Mouse (Mus musculus): Measurements from ENCODE around the gene Crispld2. TPM values are rescaled to one million over a fixed set of nuclear protein-coding genes. Genes with fewer than 3 reads are reported as not detected.

The Crispld2 gene
- polyA plus RNA-seq (2015; fragmentation: Nextera tagmentation; extraction: Ambion mirVana): 6.7 and 7.8 TPM in 2 replicates

- Histone ChIP-seq H3K27ac (no peak within 1 kb of the TSS), H3K36me3 (no peaks in the 10 kb centered on the region), H3K4me2 (peak within 1 kb of the TSS; percentile 57), H3K9me3 (no peaks in the 10 kb centered on the region), H3K27me3 (peaks cover 33% of the 10 kb centered on the region), H3K4me1 (peaks cover 31% of the 10 kb centered on the region), H3K4me3 (peak within 1 kb of the TSS; percentile 34), H3K9ac (no peak within 1 kb of the TSS)
- ATAC-seq (ENCODE audit: insufficient number of reproducible peaks, low FRiP score, low TSS enrichment, low read depth): peak; percentile 81
- under 1% methylated on average over 25 of the region's 25 CpGs for WGBS
These were observed at the start of gene Crispld2 for GRCm38 (mm10) chr8:119992249-119992648. Gene Crispld2 (plus strand): TSS chr8:119992438.

DNA sequence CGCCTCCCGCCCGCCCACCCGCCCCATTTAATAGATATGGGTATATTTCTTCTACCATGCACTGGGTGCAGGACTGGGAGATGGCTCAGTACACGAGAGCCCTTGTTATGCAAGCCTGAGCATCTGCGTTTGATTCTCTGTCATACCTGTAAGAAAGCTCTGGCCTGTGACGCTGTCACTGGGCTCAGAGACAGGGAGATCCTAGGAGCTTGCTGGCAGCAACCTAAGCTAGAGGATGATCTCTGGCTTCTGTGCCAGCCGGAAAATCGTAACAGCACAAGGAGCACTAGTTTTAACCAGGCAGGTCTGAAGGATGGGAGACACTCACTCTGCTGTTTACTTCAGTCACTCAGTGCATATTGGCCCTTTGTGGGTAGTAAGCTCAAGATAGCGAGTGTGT lies 48.6 kb upstream of the Crispld2 start:
- 79% methylated on average over 10 of the region's 10 CpGs for WGBS
- no peak for ATAC-seq (ENCODE audit: insufficient number of reproducible peaks, low FRiP score, low TSS enrichment, low read depth)
- H3K36me3 ChIP-seq: peaks cover 74% of the 10 kb centered on the region
- H3K4me2 ChIP-seq: no peak overlapping the region
- H3K9ac ChIP-seq: no peak overlapping the region
- H3K4me3 ChIP-seq: no peak overlapping the region
- no peaks in the 10 kb centered on the region for H3K9me3 ChIP-seq
- no peak overlapping the region for H3K27ac ChIP-seq
- H3K27me3 ChIP-seq: no peaks in the 10 kb centered on the region
- H3K4me1 ChIP-seq: no peaks in the 10 kb centered on the region

DNA sequence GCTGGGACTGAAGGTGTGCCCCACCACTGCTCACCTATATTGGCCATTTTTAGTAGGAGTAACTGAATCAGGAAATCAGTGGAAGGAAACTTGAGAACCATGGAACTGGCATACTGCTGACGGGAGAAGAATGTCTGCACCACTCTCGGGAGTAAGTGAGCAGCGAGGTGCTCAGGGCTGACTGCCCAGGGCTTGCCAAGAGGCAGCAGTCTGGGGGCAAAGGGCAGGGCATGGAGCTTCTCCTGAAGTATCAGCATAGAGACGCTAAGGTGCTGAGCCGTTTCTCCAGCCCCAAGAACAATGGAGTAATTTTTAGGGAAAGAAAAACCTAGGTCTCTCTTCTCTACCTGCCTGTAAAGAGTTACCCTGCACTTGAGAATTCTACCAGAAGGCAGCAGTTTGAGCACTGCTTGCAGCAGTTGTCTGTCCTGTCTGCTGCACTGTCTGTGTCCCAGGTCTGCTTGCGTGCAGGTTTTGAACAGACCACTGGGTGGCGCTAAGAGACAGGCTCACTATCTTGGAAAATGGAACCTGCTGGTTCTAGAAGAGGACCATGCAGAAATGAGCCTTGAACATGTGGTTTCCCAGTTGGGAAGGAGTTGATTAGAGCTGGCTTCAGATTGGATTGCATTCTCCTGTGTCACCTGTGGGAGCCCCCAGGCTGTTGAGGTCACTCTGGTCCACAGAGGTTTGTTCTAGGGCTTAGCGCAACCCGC lies 48.0 kb upstream of the Crispld2 start:
- peak; percentile 44 for ATAC-seq (ENCODE audit: insufficient number of reproducible peaks, low FRiP score, low TSS enrichment, low read depth)

GRCm38 (mm10) chr8:119946326-119946865 lies 45.8 kb upstream of the Crispld2 start:
- Histone ChIP-seq H3K36me3 (peaks cover 81% of the 10 kb centered on the region), H3K9ac (no peak overlapping the region), H3K9me3 (no peaks in the 10 kb centered on the region), H3K27me3 (no peaks in the 10 kb centered on the region), H3K4me2 (no peak overlapping the region), H3K4me3 (no peak overlapping the region), H3K4me1 (0 out of 2 replicates have a peak, but pooled peaks cover 3% of the 10 kb centered on the region), H3K27ac (no peak overlapping the region)
- ATAC-seq (ENCODE audit: insufficient number of reproducible peaks, low FRiP score, low TSS enrichment, low read depth): no peak
- WGBS: 77% methylated on average over 8 of the region's 8 CpGs

More for the DNA sequence above, 48.0 kb upstream of the Crispld2 start:
- H3K9me3 ChIP-seq: no peaks in the 10 kb centered on the region
- no peak overlapping the region for H3K27ac ChIP-seq
- H3K36me3 ChIP-seq: peaks cover 76% of the 10 kb centered on the region
- H3K4me1 ChIP-seq: 0 out of 2 replicates have a peak, but pooled peaks cover 3% of the 10 kb centered on the region
- 61% methylated on average over 9 of the region's 9 CpGs for WGBS
- H3K4me3 ChIP-seq: no peak overlapping the region
- H3K27me3 ChIP-seq: no peaks in the 10 kb centered on the region
- H3K9ac ChIP-seq: no peak overlapping the region
- H3K4me2 ChIP-seq: no peak overlapping the region

DNA sequence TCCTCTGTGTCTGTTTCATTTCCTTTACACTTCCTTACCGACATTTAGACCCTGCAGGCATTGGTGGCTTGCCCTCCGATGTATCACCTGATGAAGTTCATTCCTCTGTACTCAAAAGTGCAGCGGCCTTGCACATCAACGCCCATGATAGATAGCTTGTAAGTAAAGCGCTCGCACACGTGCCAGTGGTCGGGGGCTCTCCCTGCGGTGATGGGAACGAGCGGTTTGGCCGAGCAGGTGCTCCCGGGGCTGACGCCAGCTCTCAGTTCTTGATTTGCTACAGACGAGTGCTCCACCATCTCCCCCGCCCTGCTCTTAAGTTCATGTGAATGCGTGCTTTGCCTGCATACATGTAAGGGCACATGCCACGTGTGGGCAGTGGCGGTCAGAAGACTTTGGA lies 44.6 kb upstream of the Crispld2 start:
- no peak overlapping the region for H3K27ac ChIP-seq
- H3K9ac ChIP-seq: no peak overlapping the region
- 81% methylated on average over 19 of the region's 19 CpGs for WGBS
- H3K9me3 ChIP-seq: no peaks in the 10 kb centered on the region
- H3K36me3 ChIP-seq: peaks cover 81% of the 10 kb centered on the region
- no peak overlapping the region for H3K4me2 ChIP-seq
- H3K27me3 ChIP-seq: no peaks in the 10 kb centered on the region
- H3K4me3 ChIP-seq: no peak overlapping the region
- no peak for ATAC-seq (ENCODE audit: insufficient number of reproducible peaks, low FRiP score, low TSS enrichment, low read depth)
- 0 out of 2 replicates have a peak, but pooled peaks cover 3% of the 10 kb centered on the region for H3K4me1 ChIP-seq

DNA sequence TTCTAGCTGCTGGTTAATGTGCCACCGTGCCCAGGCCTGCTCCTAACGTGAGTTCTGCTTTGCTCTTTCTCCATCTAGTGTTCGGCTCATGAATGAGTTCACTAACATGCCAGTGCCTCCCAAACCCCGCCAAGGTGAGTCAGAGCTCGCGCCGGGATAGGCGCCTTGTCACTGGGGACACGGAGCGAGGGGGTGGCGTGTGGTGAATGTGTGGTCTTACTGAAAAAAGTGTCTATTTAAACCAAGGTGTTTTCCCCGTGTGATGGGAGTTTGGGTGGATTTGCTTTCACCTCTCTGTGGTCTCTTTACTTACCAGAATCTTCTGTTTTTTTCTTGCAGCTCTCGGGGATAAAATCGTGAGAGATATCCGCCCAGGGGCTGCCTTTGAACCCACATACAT lies 43.9 kb upstream of the Crispld2 start:
- 0 out of 2 replicates have a peak, but pooled peaks cover 3% of the 10 kb centered on the region for H3K4me1 ChIP-seq
- H3K9ac ChIP-seq: no peak overlapping the region
- no peak overlapping the region for H3K4me2 ChIP-seq
- H3K4me3 ChIP-seq: no peak overlapping the region
- no peak for ATAC-seq (ENCODE audit: insufficient number of reproducible peaks, low FRiP score, low TSS enrichment, low read depth)
- H3K9me3 ChIP-seq: no peaks in the 10 kb centered on the region
- no peak overlapping the region for H3K27ac ChIP-seq
- 79% methylated on average over 15 of the region's 15 CpGs for WGBS
- H3K36me3 ChIP-seq: peaks cover 87% of the 10 kb centered on the region
- H3K27me3 ChIP-seq: no peaks in the 10 kb centered on the region

- 59% methylated on average over 7 of the region's 7 CpGs for WGBS
- H3K27ac ChIP-seq: no peak overlapping the region
- H3K27me3 ChIP-seq: no peaks in the 10 kb centered on the region
- peaks cover 12% of the 10 kb centered on the region for H3K4me1 ChIP-seq
- no peak for ATAC-seq (ENCODE audit: insufficient number of reproducible peaks, low FRiP score, low TSS enrichment, low read depth)
- no peak overlapping the region for H3K4me3 ChIP-seq
- peaks cover 91% of the 10 kb centered on the region for H3K36me3 ChIP-seq
- no peak overlapping the region for H3K9ac ChIP-seq
- H3K4me2 ChIP-seq: no peak overlapping the region
- no peaks in the 10 kb centered on the region for H3K9me3 ChIP-seq
These were observed 40.0 kb upstream of the Crispld2 start for GRCm38 (mm10) chr8:119952282-119952681.

DNA sequence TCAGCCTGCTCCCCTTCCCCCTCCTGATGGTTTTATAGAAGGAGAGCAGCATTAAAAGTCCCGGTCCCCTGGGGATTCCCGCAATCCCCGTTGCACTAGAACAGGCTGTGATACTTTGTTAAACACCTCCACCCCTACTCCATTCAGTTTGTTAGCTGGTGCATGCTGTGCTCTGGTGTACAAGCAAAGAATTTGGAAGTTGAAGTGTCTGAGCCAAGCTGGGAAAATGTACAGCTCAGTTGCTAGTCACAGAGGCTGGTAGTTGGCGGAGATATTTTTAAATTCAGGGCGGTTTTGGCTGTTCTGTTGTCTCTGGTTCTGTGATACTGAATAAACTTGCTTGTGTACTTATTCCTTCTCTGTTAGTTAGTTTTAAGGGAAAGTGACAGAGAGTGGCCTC lies 39.5 kb upstream of the Crispld2 start:
- ATAC-seq (ENCODE audit: insufficient number of reproducible peaks, low FRiP score, low TSS enrichment, low read depth): no peak
- Histone ChIP-seq H3K36me3 (peaks cover 91% of the 10 kb centered on the region), H3K4me3 (no peak overlapping the region), H3K9ac (no peak overlapping the region), H3K4me1 (peaks cover 12% of the 10 kb centered on the region), H3K9me3 (no peaks in the 10 kb centered on the region), H3K4me2 (no peak overlapping the region), H3K27me3 (no peaks in the 10 kb centered on the region), H3K27ac (no peak overlapping the region)
- 57% methylated on average over 5 of the region's 5 CpGs for WGBS

GRCm38 (mm10) chr8:119955333-119955732 lies 36.9 kb upstream of the Crispld2 start:
- ATAC-seq (ENCODE audit: insufficient number of reproducible peaks, low FRiP score, low TSS enrichment, low read depth): no peak
- H3K9ac ChIP-seq: no peak overlapping the region
- WGBS: 87% methylated on average over 8 of the region's 8 CpGs
- no peaks in the 10 kb centered on the region for H3K9me3 ChIP-seq
- no peak overlapping the region for H3K27ac ChIP-seq
- no peak overlapping the region for H3K4me2 ChIP-seq
- no peaks in the 10 kb centered on the region for H3K27me3 ChIP-seq
- peaks cover 11% of the 10 kb centered on the region for H3K4me1 ChIP-seq
- peaks cover 75% of the 10 kb centered on the region for H3K36me3 ChIP-seq
- no peak overlapping the region for H3K4me3 ChIP-seq

GRCm38 (mm10) chr8:119958076-119958475 lies 34.2 kb upstream of the Crispld2 start:
- 96% methylated on average over 10 of the region's 10 CpGs for WGBS
- no peaks in the 10 kb centered on the region for H3K9me3 ChIP-seq
- H3K4me3 ChIP-seq: no peak overlapping the region
- no peak overlapping the region for H3K27ac ChIP-seq
- H3K36me3 ChIP-seq: peaks cover 48% of the 10 kb centered on the region
- no peaks in the 10 kb centered on the region for H3K27me3 ChIP-seq
- H3K4me2 ChIP-seq: no peak overlapping the region
- peaks cover 17% of the 10 kb centered on the region for H3K4me1 ChIP-seq
- ATAC-seq (ENCODE audit: insufficient number of reproducible peaks, low FRiP score, low TSS enrichment, low read depth): no peak
- H3K9ac ChIP-seq: no peak overlapping the region

DNA sequence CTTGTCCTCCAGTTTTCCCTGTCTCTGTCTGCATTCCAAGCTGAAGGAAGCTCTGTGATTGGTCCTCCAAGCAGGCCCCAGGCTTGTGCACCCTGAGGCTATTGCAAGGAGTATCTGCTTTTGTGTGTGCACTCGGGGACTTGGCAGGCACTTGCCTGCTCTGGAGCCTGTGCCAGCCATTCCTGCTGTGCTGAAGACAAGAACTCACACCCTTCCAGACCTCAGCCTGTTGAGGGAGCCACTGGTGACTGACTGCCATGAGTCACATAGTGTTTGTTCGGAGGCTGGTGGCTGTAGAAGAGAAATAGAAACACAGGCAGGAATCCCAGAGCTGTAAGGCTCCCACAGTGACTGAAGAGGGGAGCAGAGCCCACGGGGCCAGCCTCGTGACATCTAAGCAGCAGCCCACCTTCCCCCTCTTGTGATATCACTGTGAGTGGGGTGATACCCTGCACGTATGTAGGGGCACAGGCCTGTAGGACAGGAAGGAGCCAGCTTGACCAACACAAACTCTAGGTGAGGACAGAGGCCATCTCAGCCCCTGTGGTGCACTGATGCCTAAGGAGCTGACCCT lies 31.6 kb upstream of the Crispld2 start:
- Histone ChIP-seq H3K27me3 (no peaks in the 10 kb centered on the region), H3K9me3 (no peaks in the 10 kb centered on the region), H3K27ac (peak overlapping the region; percentile 59), H3K9ac (no peak overlapping the region), H3K36me3 (peaks cover 23% of the 10 kb centered on the region), H3K4me1 (peaks cover 28% of the 10 kb centered on the region), H3K4me2 (no peak overlapping the region), H3K4me3 (no peak overlapping the region)
- no peak for ATAC-seq (ENCODE audit: insufficient number of reproducible peaks, low FRiP score, low TSS enrichment, low read depth)
- 54% methylated on average over 5 of the region's 5 CpGs for WGBS

DNA sequence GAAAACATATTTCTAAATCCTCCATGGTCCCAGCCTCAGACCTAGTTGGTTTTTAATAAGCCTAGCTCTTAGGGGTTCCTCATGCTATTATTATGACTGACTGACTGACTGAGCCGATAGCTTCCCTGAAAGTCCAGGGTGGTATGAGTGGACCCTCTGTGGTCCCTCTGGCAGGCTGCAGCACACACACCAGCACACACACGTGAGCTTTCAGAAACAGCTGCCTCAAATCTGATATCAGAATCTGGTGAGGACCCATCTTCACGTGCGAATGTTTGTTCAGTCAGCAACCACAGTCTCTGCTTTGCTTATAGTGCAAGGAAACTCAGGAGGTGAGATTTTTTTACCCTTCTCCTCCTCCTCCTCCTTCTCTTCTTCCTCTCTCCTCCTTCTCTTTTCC lies 27.4 kb upstream of the Crispld2 start:
- 54% methylated on average over 4 of the region's 4 CpGs for WGBS
- Histone ChIP-seq H3K4me2 (no peak overlapping the region), H3K9ac (no peak overlapping the region), H3K4me1 (peaks cover 20% of the 10 kb centered on the region), H3K27me3 (0 out of 2 replicates have a peak, but pooled peaks cover 1% of the 10 kb centered on the region), H3K4me3 (no peak overlapping the region), H3K9me3 (no peaks in the 10 kb centered on the region), H3K36me3 (no peaks in the 10 kb centered on the region), H3K27ac (no peak overlapping the region)
- no peak for ATAC-seq (ENCODE audit: insufficient number of reproducible peaks, low FRiP score, low TSS enrichment, low read depth)

Measured in limb, embryonic 15.5 days (tissue).